Mouse (Mus musculus) embryonic facial prominence, embryonic 15.5 days (tissue): ENCODE results near the gene Clcn7. TPM values are rescaled to one million over a fixed set of nuclear protein-coding genes. Genes with fewer than 3 reads are reported as not detected.

Experiments used
- ATAC-seq: fragments of 200-750 bp; cut with Nextera tagmentation; 2 replicates; pipeline ENCODE4 v1.8.0; 2017; ENCODE audit warnings: low read depth, moderate TSS enrichment; ENCODE audit not compliant: insufficient number of reproducible peaks, low FRiP score, low TSS enrichment
- H3K27ac ChIP-seq: fragments of 300-500 bp; sonication (generic); replicated peaks from 2 replicates; pipeline ENCODE4 v1.5.1; 2015; ENCODE audit warnings: mild to moderate bottlenecking, inconsistent platforms
- H3K27me3 ChIP-seq: fragments of 300-500 bp; sonication (generic); 2 replicates; pipeline ENCODE4 v1.6.1; 2015; ENCODE audit warnings: inconsistent platforms
- H3K36me3 ChIP-seq: fragments of 300-500 bp; sonication (generic); 2 replicates; pipeline ENCODE4 v1.6.1; 2015; ENCODE audit warnings: mild to moderate bottlenecking, inconsistent platforms
- H3K4me1 ChIP-seq: fragments of 300-500 bp; sonication (generic); 2 replicates; pipeline ENCODE4 v1.6.1; 2015; ENCODE audit warnings: inconsistent platforms
- H3K4me2 ChIP-seq: fragments of 300-500 bp; sonication (generic); replicated peaks from 2 replicates; pipeline ENCODE4 v1.6.1; 2015; ENCODE audit warnings: mild to moderate bottlenecking, inconsistent platforms
- H3K4me3 ChIP-seq: fragments of 300-500 bp; sonication (generic); replicated peaks from 2 replicates; pipeline ENCODE4 v1.5.1; 2015; ENCODE audit warnings: mild to moderate bottlenecking, inconsistent platforms
- H3K9ac ChIP-seq: fragments of 300-500 bp; sonication (generic); 2 replicates; pipeline ENCODE4 v1.6.1; 2015; ENCODE audit warnings: inconsistent platforms
- H3K9me3 ChIP-seq: fragments of 300-500 bp; sonication (generic); replicated peaks from 2 replicates; pipeline ENCODE4 v1.6.1; 2016; ENCODE audit warnings: inconsistent platforms
- WGBS: fragments of 180-500 bp; shearing (Covaris S2); methylation state at CpG from one replicate; pipeline ENCODE4 v1.1.7; 2015; 5-methylcytosine and 5-hydroxymethylcytosine counted together
- polyA plus RNA-seq: library from polyadenylated mRNA; unstranded; fragments of >200 nt; fragmentation: Nextera tagmentation; extraction: Ambion mirVana; gene quantifications from 2 replicates; pipeline ENCODE4 v1.2.1, GENCODE M21; 2015

Gene Clcn7
- polyA plus RNA-seq, result 27.3 and 27.4 TPM in 2 replicates

GRCm38 (mm10) chr17:25133275-25133698 is at the start of gene Clcn7:
Clcn7 (plus strand) TSS chr17:25133391.
- 0 out of 2 replicates have a peak within 1 kb of the TSS, but pooled peaks have one; percentile 13 for H3K27ac ChIP-seq

GRCm38 (mm10) chr17:25083444-25083931 is 49.7 kb upstream of the Clcn7 start, which contains the start of gene Tmem204:
Tmem204 (minus strand) TSS chr17:25083591.
- WGBS, result 21% methylated on average over 7 of the region's 7 CpGs
- H3K27ac ChIP-seq, result peak within 1 kb of the TSS; percentile 97
- H3K27me3 ChIP-seq, result no peaks in the 10 kb centered on the region
- H3K4me2 ChIP-seq, result peak within 1 kb of the TSS; percentile 21
- H3K9ac ChIP-seq, result 0 out of 2 replicates have a peak within 1 kb of the TSS, but pooled peaks have one; percentile 2
- ATAC-seq, result peak; percentile 91
- H3K36me3 ChIP-seq, result peaks cover 10% of the 10 kb centered on the region; the same call in 1 of the 2 replicates
- no peak within 1 kb of the TSS for H3K4me3 ChIP-seq
- peaks cover 70% of the 10 kb centered on the region for H3K4me1 ChIP-seq
- no peaks in the 10 kb centered on the region for H3K9me3 ChIP-seq

More at GRCm38 (mm10) chr17:25133275-25133698, at the start of gene Clcn7:
- Histone ChIP-seq H3K4me1 (peaks cover 15% of the 10 kb centered on the region), H3K4me3 (peak within 1 kb of the TSS; percentile 88), H3K9me3 (no peaks in the 10 kb centered on the region), H3K4me2 (peak within 1 kb of the TSS; percentile 58), H3K36me3 (no peaks in the 10 kb centered on the region), H3K27me3 (no peaks in the 10 kb centered on the region), H3K9ac (peak within 1 kb of the TSS; percentile 73)
- under 1% methylated on average over 40 of the region's 40 CpGs for WGBS
- ATAC-seq, result peak; percentile 88

- no peak for ATAC-seq
- Histone ChIP-seq H3K9ac (no peak overlapping the region), H3K4me3 (no peak overlapping the region), H3K4me2 (no peak overlapping the region), H3K4me1 (peaks cover 56% of the 10 kb centered on the region), H3K27me3 (no peaks in the 10 kb centered on the region), H3K27ac (peak overlapping the region; percentile 97), H3K9me3 (no peaks in the 10 kb centered on the region), H3K36me3 (peaks cover 18% of the 10 kb centered on the region; the same call in 1 of the 2 replicates)
- WGBS, result 71% methylated on average over 13 of the region's 13 CpGs
Measured at GRCm38 (mm10) chr17:25084835-25085385, 48.3 kb upstream of the Clcn7 start.

GRCm38 (mm10) chr17:25086724-25087123 is 46.5 kb upstream of the Clcn7 start:
- Histone ChIP-seq H3K4me2 (no peak overlapping the region), H3K27me3 (no peaks in the 10 kb centered on the region), H3K9ac (no peak overlapping the region), H3K27ac (no peak overlapping the region), H3K36me3 (peaks cover 27% of the 10 kb centered on the region), H3K4me1 (peaks cover 38% of the 10 kb centered on the region), H3K4me3 (no peak overlapping the region), H3K9me3 (no peaks in the 10 kb centered on the region)
- WGBS, result 87% methylated on average over 7 of the region's 7 CpGs
- ATAC-seq, result no peak

- ATAC-seq, result no peak
- Histone ChIP-seq H3K9me3 (no peaks in the 10 kb centered on the region), H3K9ac (no peak overlapping the region), H3K4me3 (no peak overlapping the region), H3K4me2 (no peak overlapping the region), H3K27ac (no peak overlapping the region), H3K36me3 (peaks cover 42% of the 10 kb centered on the region), H3K4me1 (peaks cover 15% of the 10 kb centered on the region), H3K27me3 (no peaks in the 10 kb centered on the region)
- WGBS, result 89% methylated on average over 10 of the region's 10 CpGs
Measured at GRCm38 (mm10) chr17:25089158-25089557, 44.0 kb upstream of the Clcn7 start.

GRCm38 (mm10) chr17:25090450-25090849 is 42.7 kb upstream of the Clcn7 start:
- Histone ChIP-seq H3K27ac (no peak overlapping the region), H3K9me3 (no peaks in the 10 kb centered on the region), H3K4me2 (no peak overlapping the region), H3K4me3 (no peak overlapping the region), H3K9ac (no peak overlapping the region), H3K27me3 (no peaks in the 10 kb centered on the region), H3K4me1 (peaks cover 2% of the 10 kb centered on the region; the same call in 1 of the 2 replicates), H3K36me3 (peaks cover 48% of the 10 kb centered on the region)
- WGBS, result 88% methylated on average over 10 of the region's 10 CpGs
- ATAC-seq, result no peak

GRCm38 (mm10) chr17:25096221-25096620 is 37.0 kb upstream of the Clcn7 start:
- Histone ChIP-seq H3K4me3 (no peak overlapping the region), H3K4me1 (no peaks in the 10 kb centered on the region), H3K27me3 (no peaks in the 10 kb centered on the region), H3K9me3 (no peaks in the 10 kb centered on the region), H3K9ac (no peak overlapping the region), H3K4me2 (no peak overlapping the region), H3K27ac (no peak overlapping the region), H3K36me3 (peaks cover 55% of the 10 kb centered on the region)
- no peak for ATAC-seq
- 87% methylated on average over 2 of the region's 2 CpGs for WGBS

GRCm38 (mm10) chr17:25100052-25100451 is 33.1 kb upstream of the Clcn7 start:
- Histone ChIP-seq H3K4me3 (no peak overlapping the region), H3K27me3 (no peaks in the 10 kb centered on the region), H3K9me3 (no peaks in the 10 kb centered on the region), H3K27ac (no peak overlapping the region), H3K36me3 (peaks cover 72% of the 10 kb centered on the region), H3K4me1 (no peaks in the 10 kb centered on the region), H3K4me2 (no peak overlapping the region), H3K9ac (no peak overlapping the region)
- WGBS, result 93% methylated on average over 6 of the region's 6 CpGs
- ATAC-seq, result no peak

- Histone ChIP-seq H3K4me2 (no peak overlapping the region), H3K27me3 (no peaks in the 10 kb centered on the region), H3K27ac (no peak overlapping the region), H3K4me1 (no peaks in the 10 kb centered on the region), H3K9ac (no peak overlapping the region), H3K36me3 (peaks cover 85% of the 10 kb centered on the region), H3K4me3 (no peak overlapping the region), H3K9me3 (no peaks in the 10 kb centered on the region)
- WGBS, result 88% methylated on average over 11 of the region's 11 CpGs
- no peak for ATAC-seq
Measured at GRCm38 (mm10) chr17:25101338-25101737, 31.9 kb upstream of the Clcn7 start.

GRCm38 (mm10) chr17:25107786-25108185 is 25.4 kb upstream of the Clcn7 start:
- 95% methylated on average over 7 of the region's 16 CpGs for WGBS
- H3K27ac ChIP-seq, result no peak overlapping the region
- H3K9ac ChIP-seq, result no peak overlapping the region
- no peaks in the 10 kb centered on the region for H3K4me1 ChIP-seq
- no peak overlapping the region for H3K4me3 ChIP-seq
- no peaks in the 10 kb centered on the region for H3K9me3 ChIP-seq
- peaks cover 86% of the 10 kb centered on the region for H3K36me3 ChIP-seq
- no peak for ATAC-seq
- H3K4me2 ChIP-seq, result no peak overlapping the region
- no peaks in the 10 kb centered on the region for H3K27me3 ChIP-seq

- H3K27ac ChIP-seq, result no peak overlapping the region
- H3K4me1 ChIP-seq, result peaks cover 2% of the 10 kb centered on the region
- 80% methylated on average over 2 of the region's 2 CpGs for WGBS
- peaks cover 80% of the 10 kb centered on the region for H3K36me3 ChIP-seq
- H3K4me2 ChIP-seq, result no peak overlapping the region
- no peaks in the 10 kb centered on the region for H3K27me3 ChIP-seq
- H3K4me3 ChIP-seq, result no peak overlapping the region
- no peaks in the 10 kb centered on the region for H3K9me3 ChIP-seq
- no peak for ATAC-seq
- no peak overlapping the region for H3K9ac ChIP-seq
Measured at GRCm38 (mm10) chr17:25109578-25109977, 23.6 kb upstream of the Clcn7 start.

GRCm38 (mm10) chr17:25110590-25110989 is 22.6 kb upstream of the Clcn7 start:
- H3K27me3 ChIP-seq, result no peaks in the 10 kb centered on the region
- H3K4me3 ChIP-seq, result no peak overlapping the region
- 88% methylated on average over 6 of the region's 6 CpGs for WGBS
- no peak overlapping the region for H3K27ac ChIP-seq
- ATAC-seq, result no peak
- no peaks in the 10 kb centered on the region for H3K9me3 ChIP-seq
- no peak overlapping the region for H3K9ac ChIP-seq
- no peak overlapping the region for H3K4me2 ChIP-seq
- H3K4me1 ChIP-seq, result peaks cover 7% of the 10 kb centered on the region
- H3K36me3 ChIP-seq, result peaks cover 70% of the 10 kb centered on the region
